ENCODE assay signal across 8 mouse cellular contexts in the genomic region with DNA sequence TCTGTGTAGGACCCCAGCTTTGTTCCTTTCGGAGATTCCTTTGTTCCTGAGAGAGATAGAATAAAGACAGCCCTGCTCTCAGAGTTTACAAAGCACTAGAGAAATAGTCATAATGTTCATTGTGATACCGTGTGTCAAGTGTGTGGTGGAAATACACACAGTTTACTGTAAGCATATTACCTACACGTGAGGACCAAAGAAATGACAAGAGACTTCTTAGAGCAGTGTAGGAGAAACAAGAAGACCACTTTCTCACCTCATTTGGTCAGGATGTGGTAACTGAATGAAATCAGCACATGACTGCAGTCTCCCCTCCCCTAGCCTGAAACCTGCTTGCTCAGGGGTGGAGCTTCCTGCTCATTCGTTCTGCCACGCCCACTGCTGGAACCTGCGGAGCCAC. TPM values are rescaled to one million over a fixed set of nuclear protein-coding genes. Genes with fewer than 3 reads are reported as not detected.
DNase-seq lines count a peak whose midpoint lies in the region; ATAC-seq and TF ChIP-seq lines count a peak whose summit lies in the region.

No protein-coding gene starts in this region.

- no peak for TF ChIP-seq CTCF in MEL (IDR thresholded peaks at IDR 0.05 in 2 of 3, conservative IDR thresholded peaks at IDR 0.05 in 1 of 3; ENCODE audit: control insufficient read depth in 1 of 3, insufficient read depth in 1 of 3, low read depth in 2 of 3, low read length in 3 of 3, poor library complexity in 1 of 3, severe bottlenecking in 1 of 3)

- no peak for TF ChIP-seq RAD21 in MEL (IDR thresholded peaks at IDR 0.05; ENCODE audit: low read depth, low read length)

- peaks cover 26% of the 10 kb centered on the region for H3K36me3 ChIP-seq in heart, embryonic 12.5 days
- peaks cover 0 to 16% of the 10 kb centered on the region in 2 experiments; a peak in 2 of 4 replicates for H3K36me3 ChIP-seq in MEL (ENCODE audit: control insufficient read depth in 1 of 2, insufficient read depth in 2 of 2, low read length in 2 of 2)
- H3K36me3 ChIP-seq in forebrain, embryonic 14.5 days (ENCODE audit: control insufficient read depth, insufficient read depth, low read length), result peaks cover 12% of the 10 kb centered on the region; the same call in 1 of the 2 replicates
- H3K36me3 ChIP-seq in neural tube, embryonic 14.5 days (ENCODE audit: control insufficient read depth, insufficient read depth, low read length), result peaks cover 7% of the 10 kb centered on the region; the same call in 1 of the 2 replicates

- no peak for DNase-seq in heart, postnatal 4 days
- peak; percentile 94 for DNase-seq in MEL (ENCODE audit: low read depth, low spot score)
- peak; percentile 22 for DNase-seq in forebrain, embryonic 14.5 days (ENCODE audit: low spot score)
- peak; percentile 27 for DNase-seq in liver
- no peak for DNase-seq in adrenal gland, postnatal 10 days
- DNase-seq in ovary, postnatal 10 days (ENCODE audit: low spot score), result no peak

- 0 out of 2 replicates have a peak, but pooled peaks have one; percentile 30 for ATAC-seq in heart, embryonic 12.5 days (ENCODE audit: insufficient number of reproducible peaks, low FRiP score)
- peak; percentile 11; the same call in 1 of the 2 replicates for ATAC-seq in forebrain, embryonic 14.5 days
- peak; percentile 36; the same call in 1 of the 2 replicates for ATAC-seq in neural tube, embryonic 14.5 days (ENCODE audit: low read depth)

- peaks cover 9% of the 10 kb centered on the region; the same call in 1 of the 2 replicates for H3K79me2 ChIP-seq in MEL (ENCODE audit: control insufficient read depth, insufficient read depth, low read length, poor library complexity)

- H3K9ac ChIP-seq in heart, embryonic 12.5 days, result peak overlapping the region; percentile 56
- peak overlapping the region; percentile 79 for H3K9ac ChIP-seq in MEL (ENCODE audit: control insufficient read depth, low read depth, low read length, poor library complexity, severe bottlenecking)
- H3K9ac ChIP-seq in forebrain, embryonic 14.5 days (ENCODE audit: low read length), result peak overlapping the region; percentile 91
- H3K9ac ChIP-seq in neural tube, embryonic 14.5 days (replicated peaks; ENCODE audit: low read depth, low read length), result peak overlapping the region; percentile 42

- no peaks in the 10 kb centered on the region; the same call in 1 of the 2 replicates for H3K9me3 ChIP-seq in heart, embryonic 12.5 days (replicated peaks)
- no peaks in the 10 kb centered on the region for H3K9me3 ChIP-seq in MEL (replicated peaks; ENCODE audit: insufficient read depth, low read length)
- H3K9me3 ChIP-seq in forebrain, embryonic 14.5 days (replicated peaks; ENCODE audit: control insufficient read depth, low read length), result no peaks in the 10 kb centered on the region
- H3K9me3 ChIP-seq in neural tube, embryonic 14.5 days (ENCODE audit: control insufficient read depth, low read length), result no peaks in the 10 kb centered on the region

- TF ChIP-seq POLR2A in MEL (IDR thresholded peaks at IDR 0.05; ENCODE audit: control insufficient read depth in 1 of 2, insufficient read depth in 1 of 2, low read depth in 1 of 2, low read length in 2 of 2, poor library complexity in 1 of 2), result peak in 1 of 2 experiments; percentile 76; a peak in 2 of 4 replicates

- H3K4me3 ChIP-seq in heart, embryonic 12.5 days, result peak overlapping the region; percentile 79
- H3K4me3 ChIP-seq in MEL (ENCODE audit: control insufficient read depth in 1 of 2, insufficient read depth in 1 of 2, low read depth in 2 of 2, low read length in 2 of 2), result peak overlapping the region; percentile 60 to 61
- peak overlapping the region; percentile 71 for H3K4me3 ChIP-seq in forebrain, embryonic 14.5 days (ENCODE audit: low read depth, low read length)
- peak overlapping the region; percentile 72 for H3K4me3 ChIP-seq in neural tube, embryonic 14.5 days (ENCODE audit: low read depth, low read length)

- H3K4me2 ChIP-seq in heart, embryonic 12.5 days, result peak overlapping the region; percentile 99
- peak overlapping the region; percentile 98 for H3K4me2 ChIP-seq in forebrain, embryonic 14.5 days (ENCODE audit: low read length)
- H3K4me2 ChIP-seq in neural tube, embryonic 14.5 days (ENCODE audit: low read depth, low read length), result peak overlapping the region; percentile 95

- WGBS in heart, embryonic 12.5 days, result 4% methylated on average over 6 of the region's 6 CpGs
- 3% methylated on average over 6 of the region's 6 CpGs for WGBS in forebrain, embryonic 14.5 days
- 1% methylated on average over 5 of the region's 6 CpGs for WGBS in neural tube, embryonic 14.5 days

- no peaks in the 10 kb centered on the region; the same call in 1 of the 2 replicates for H3K27me3 ChIP-seq in heart, embryonic 12.5 days (replicated peaks)
- H3K27me3 ChIP-seq in MEL (ENCODE audit: control insufficient read depth in 1 of 2, insufficient read depth in 2 of 2, low read length in 2 of 2), result no peaks in the 10 kb centered on the region
- no peaks in the 10 kb centered on the region for H3K27me3 ChIP-seq in forebrain, embryonic 14.5 days (replicated peaks; ENCODE audit: control insufficient read depth, insufficient read depth, low read length)
- no peaks in the 10 kb centered on the region for H3K27me3 ChIP-seq in neural tube, embryonic 14.5 days (ENCODE audit: control insufficient read depth, insufficient read depth, low read length)

- H3K4me1 ChIP-seq in heart, embryonic 12.5 days (replicated peaks), result peaks cover 17% of the 10 kb centered on the region; the same call in 1 of the 2 replicates
- peaks cover 12 to 22% of the 10 kb centered on the region in 2 experiments for H3K4me1 ChIP-seq in MEL (ENCODE audit: control insufficient read depth in 1 of 2, insufficient read depth in 2 of 2, low read length in 2 of 2)
- H3K4me1 ChIP-seq in forebrain, embryonic 14.5 days (ENCODE audit: control insufficient read depth, insufficient read depth, low read length), result peaks cover 7% of the 10 kb centered on the region; the same call in 1 of the 2 replicates
- peaks cover 11% of the 10 kb centered on the region; the same call in 1 of the 2 replicates for H3K4me1 ChIP-seq in neural tube, embryonic 14.5 days (ENCODE audit: control insufficient read depth, insufficient read depth, low read length)

- no peak overlapping the region; the same call in 1 of the 2 replicates for H3K27ac ChIP-seq in heart, embryonic 12.5 days (ENCODE audit: poor library complexity, severe bottlenecking)
- peak overlapping the region; percentile 87 for H3K27ac ChIP-seq in MEL (ENCODE audit: control insufficient read depth, low read depth, low read length)
- no peak overlapping the region for H3K27ac ChIP-seq in forebrain, embryonic 14.5 days (ENCODE audit: low read depth, low read length)
- H3K27ac ChIP-seq in neural tube, embryonic 14.5 days (ENCODE audit: low read depth, low read length), result peak overlapping the region; percentile 55; the same call in 1 of the 2 replicates

- no peak; a peak in 1 of 4 replicates for TF ChIP-seq EP300 in MEL (IDR thresholded peaks at IDR 0.05; ENCODE audit: low read depth in 1 of 2, low read length in 2 of 2)

RNA-seq across cellular contexts. Expression of gene Sv2a, which starts 17.2 kb away (rescaled TPM):
- 20.3 and 21.7 TPM in 2 replicates for polyA plus RNA-seq in heart, embryonic 12.5 days (2016; fragmentation: Nextera tagmentation; extraction: Ambion mirVana)
- 10 to 100 TPM; 19.3 to 20.6 TPM for total RNA-seq in heart, postnatal 4 days (2021)
- 0.77 and 2.1 TPM in 2 replicates for total RNA-seq in MEL (2012; rRNA removed)
- 1 to 10 TPM in 1 of 2 experiments, not detected in 1; 3.3 TPM for polyA plus RNA-seq in MEL (2012; ENCODE audit: insufficient read depth in 1 of 2, insufficient read length in 2 of 2, low read depth in 1 of 2, low replicate concordance in 2 of 2, missing spikeins in 1 of 2)
- 44.4 and 56.2 TPM in 2 replicates for polyA plus RNA-seq in forebrain, embryonic 14.5 days (2014; fragmentation: Nextera tagmentation; extraction: Ambion mirVana)
- polyA plus RNA-seq in neural tube, embryonic 14.5 days (2014; fragmentation: Nextera tagmentation; extraction: Ambion mirVana), result 91.0 and 91.7 TPM in 2 replicates
- 10 to 100 TPM in 1 of 2 experiments, 1 to 10 TPM in 1; 9.5 to 14.2 TPM for total RNA-seq in adrenal gland, postnatal 10 days (2021)

RNA-seq across cellular contexts. Expression of gene Bola1, which starts 21.3 kb away (rescaled TPM):
- 44.4 and 45.6 TPM in 2 replicates for polyA plus RNA-seq in heart, embryonic 12.5 days (2016; fragmentation: Nextera tagmentation; extraction: Ambion mirVana)
- 10 to 100 TPM; 18.8 to 20.9 TPM for total RNA-seq in heart, postnatal 4 days (2021)
- 115 and 123 TPM in 2 replicates for total RNA-seq in MEL (2012; rRNA removed)
- 100 to 1,000 TPM in 1 of 2 experiments, not detected in 1; 124 TPM for polyA plus RNA-seq in MEL (2012; ENCODE audit: insufficient read depth in 1 of 2, insufficient read length in 2 of 2, low read depth in 1 of 2, low replicate concordance in 2 of 2, missing spikeins in 1 of 2)
- 80.7 and 96.3 TPM in 2 replicates for polyA plus RNA-seq in forebrain, embryonic 14.5 days (2014; fragmentation: Nextera tagmentation; extraction: Ambion mirVana)
- 61.5 and 69.0 TPM in 2 replicates for polyA plus RNA-seq in neural tube, embryonic 14.5 days (2014; fragmentation: Nextera tagmentation; extraction: Ambion mirVana)
- total RNA-seq in adrenal gland, postnatal 10 days (2021), result 10 to 100 TPM; 28.6 to 31.3 TPM

RNA-seq across cellular contexts. Expression of gene Hist2h2ab, which starts 21.5 kb away (rescaled TPM):
- not detected in 2 replicates for polyA plus RNA-seq in heart, embryonic 12.5 days (2016; fragmentation: Nextera tagmentation; extraction: Ambion mirVana)
- 10 to 100 TPM; 25.5 to 29.9 TPM for total RNA-seq in heart, postnatal 4 days (2021)
- total RNA-seq in MEL (2012; rRNA removed), result 197 and 234 TPM in 2 replicates
- under 1 TPM in 1 of 2 experiments, not detected in 1; 0.72 TPM for polyA plus RNA-seq in MEL (2012; ENCODE audit: insufficient read depth in 1 of 2, insufficient read length in 2 of 2, low read depth in 1 of 2, low replicate concordance in 2 of 2, missing spikeins in 1 of 2)
- 1.7 TPM in 1 of 2 replicates, not detected in the other for polyA plus RNA-seq in forebrain, embryonic 14.5 days (2014; fragmentation: Nextera tagmentation; extraction: Ambion mirVana)
- polyA plus RNA-seq in neural tube, embryonic 14.5 days (2014; fragmentation: Nextera tagmentation; extraction: Ambion mirVana), result 0.71 and 0.72 TPM in 2 replicates
- total RNA-seq in adrenal gland, postnatal 10 days (2021), result 10 to 100 TPM; 17.5 to 21.2 TPM

RNA-seq across cellular contexts. Expression of gene Hist2h2ac, which starts 22.5 kb away (rescaled TPM):
- 4.4 and 5.9 TPM in 2 replicates for polyA plus RNA-seq in heart, embryonic 12.5 days (2016; fragmentation: Nextera tagmentation; extraction: Ambion mirVana)
- 100 to 1,000 TPM; 205 to 211 TPM for total RNA-seq in heart, postnatal 4 days (2021)
- total RNA-seq in MEL (2012; rRNA removed), result 2,824 and 3,687 TPM in 2 replicates
- 1 to 10 TPM in 1 of 2 experiments, not detected in 1; 4.8 TPM for polyA plus RNA-seq in MEL (2012; ENCODE audit: insufficient read depth in 1 of 2, insufficient read length in 2 of 2, low read depth in 1 of 2, low replicate concordance in 2 of 2, missing spikeins in 1 of 2)
- 3.4 and 7.5 TPM in 2 replicates for polyA plus RNA-seq in forebrain, embryonic 14.5 days (2014; fragmentation: Nextera tagmentation; extraction: Ambion mirVana)
- polyA plus RNA-seq in neural tube, embryonic 14.5 days (2014; fragmentation: Nextera tagmentation; extraction: Ambion mirVana), result 1.3 and 2.1 TPM in 2 replicates
- 100 to 1,000 TPM; 154 to 170 TPM for total RNA-seq in adrenal gland, postnatal 10 days (2021)

RNA-seq across cellular contexts. Expression of gene Hist2h2be, which starts 22.7 kb away (rescaled TPM):
- polyA plus RNA-seq in heart, embryonic 12.5 days (2016; fragmentation: Nextera tagmentation; extraction: Ambion mirVana), result 5.0 and 5.7 TPM in 2 replicates
- total RNA-seq in heart, postnatal 4 days (2021), result 1 to 10 TPM; 5.7 to 5.8 TPM
- total RNA-seq in MEL (2012; rRNA removed), result 1.6 and 1.8 TPM in 2 replicates
- 1 to 10 TPM in 1 of 2 experiments, not detected in 1; 3.2 TPM for polyA plus RNA-seq in MEL (2012; ENCODE audit: insufficient read depth in 1 of 2, insufficient read length in 2 of 2, low read depth in 1 of 2, low replicate concordance in 2 of 2, missing spikeins in 1 of 2)
- 11.8 and 12.5 TPM in 2 replicates for polyA plus RNA-seq in forebrain, embryonic 14.5 days (2014; fragmentation: Nextera tagmentation; extraction: Ambion mirVana)
- polyA plus RNA-seq in neural tube, embryonic 14.5 days (2014; fragmentation: Nextera tagmentation; extraction: Ambion mirVana), result 4.3 and 4.8 TPM in 2 replicates
- 10 to 100 TPM in 1 of 2 experiments, 1 to 10 TPM in 1; 6.9 to 10.8 TPM for total RNA-seq in adrenal gland, postnatal 10 days (2021)

Comparison
In these comparisons a context has a peak if more than half of its experiments do, and no peak if none do; other contexts are left out.
1. H3K27ac ChIP-seq: peak in MEL (single experiment) and neural tube, embryonic 14.5 days (single experiment); none in heart, embryonic 12.5 days (single experiment) and forebrain, embryonic 14.5 days (single experiment).
2. DNase-seq: peak in MEL (single experiment), forebrain, embryonic 14.5 days (single experiment) and liver (single experiment); none in heart, postnatal 4 days (single experiment), adrenal gland, postnatal 10 days (single experiment) and ovary, postnatal 10 days (single experiment).
3. Peak in every context shown above with its lines, with median percentiles within 50 percentile points of each other: ATAC-seq, H3K4me2 ChIP-seq, H3K4me3 ChIP-seq and H3K9ac ChIP-seq.